Comparison of ENCODE assay signal across 8 mouse cellular contexts in genomic region chr17:28007179-28007811, GRCm38 (mm10).
DNase-seq lines count a peak whose midpoint lies in the region; ATAC-seq and TF ChIP-seq lines count a peak whose summit lies in the region.

No protein-coding gene starts in this region.

- TF ChIP-seq CTCF in left cerebral cortex, adult 2 months (IDR thresholded peaks at IDR 0.05): no peak
- TF ChIP-seq CTCF in heart, postnatal 0 days (IDR thresholded peaks at IDR 0.05; ENCODE audit: low read depth): no peak

- no peaks in the 10 kb centered on the region for H3K9me3 ChIP-seq in forebrain, embryonic 10.5 days
- H3K9me3 ChIP-seq in heart, postnatal 0 days (replicated peaks; ENCODE audit: control insufficient read depth, low read length): no peaks in the 10 kb centered on the region

- H3K4me1 ChIP-seq in forebrain, embryonic 10.5 days: peaks cover 52% of the 10 kb centered on the region
- peaks cover 41% of the 10 kb centered on the region for H3K4me1 ChIP-seq in heart, postnatal 0 days (ENCODE audit: control insufficient read depth, insufficient read depth)

- TF ChIP-seq EP300 in heart, postnatal 0 days (IDR thresholded peaks at IDR 0.05; ENCODE audit: low read depth): peak; percentile 26; the same call in 1 of the 2 replicates

- DNase-seq in left cerebral cortex, adult 2 months (ENCODE audit: extremely low spot score in 1 of 2, low spot score in 2 of 2): no peak
- DNase-seq in left cerebral cortex, adult 11 months (ENCODE audit: low spot score): no peak
- DNase-seq in forebrain, embryonic 10.5 days (ENCODE audit: extremely low spot score, low spot score): peak; percentile 55
- peak; percentile 89 for DNase-seq in heart, postnatal 0 days (ENCODE audit: low spot score)
- peak; percentile 82 for DNase-seq in kidney, postnatal 10 days
- peak; percentile 76 to 85 for DNase-seq in lung, postnatal 4 days
- peak; percentile 50 for DNase-seq in splenic B cell, adult 2 months (ENCODE audit: low read depth, low spot score)
- DNase-seq in cerebellum, adult 9-11 months: no peak

- peak overlapping the region; percentile 74 for H3K27ac ChIP-seq in left cerebral cortex, adult 2 months
- peak overlapping the region; percentile 72 for H3K27ac ChIP-seq in forebrain, embryonic 10.5 days
- H3K27ac ChIP-seq in heart, postnatal 0 days (ENCODE audit: low read depth): peak overlapping the region; percentile 96

- peak overlapping the region; percentile 80 for H3K4me2 ChIP-seq in heart, postnatal 0 days (ENCODE audit: low read depth, low read length)

- ATAC-seq in heart, postnatal 0 days (ENCODE audit: insufficient read depth, low read depth): peak; percentile 85

- peaks cover 42% of the 10 kb centered on the region for H3K36me3 ChIP-seq in forebrain, embryonic 10.5 days (replicated peaks)
- no peaks in the 10 kb centered on the region; the same call in 1 of the 2 replicates for H3K36me3 ChIP-seq in heart, postnatal 0 days (replicated peaks; ENCODE audit: control insufficient read depth, insufficient read depth, low read length)
- H3K36me3 ChIP-seq in splenic B cell, adult 2 months (ENCODE audit: control insufficient read depth, insufficient read depth, low read length, poor library complexity, severe bottlenecking): no peaks in the 10 kb centered on the region

- 0 out of 2 replicates have a peak, but pooled peaks cover 10% of the 10 kb centered on the region for H3K27me3 ChIP-seq in forebrain, embryonic 10.5 days (ENCODE audit: poor library complexity, severe bottlenecking)
- H3K27me3 ChIP-seq in heart, postnatal 0 days (ENCODE audit: control insufficient read depth, insufficient read depth, low read length): no peaks in the 10 kb centered on the region
- H3K27me3 ChIP-seq in splenic B cell, adult 2 months (ENCODE audit: control insufficient read depth, insufficient read depth, low read length, poor library complexity, severe bottlenecking): no peaks in the 10 kb centered on the region

- WGBS in forebrain, embryonic 10.5 days: 26% methylated on average over 29 of the region's 29 CpGs
- WGBS in heart, postnatal 0 days: 6% methylated on average over 29 of the region's 29 CpGs

- peak overlapping the region; percentile 40 for H3K4me3 ChIP-seq in left cerebral cortex, adult 2 months
- H3K4me3 ChIP-seq in forebrain, embryonic 10.5 days: peak overlapping the region; percentile 21
- peak overlapping the region; percentile 52 for H3K4me3 ChIP-seq in heart, postnatal 0 days (ENCODE audit: low read depth, low read length)

- H3K9ac ChIP-seq in heart, postnatal 0 days (replicated peaks; ENCODE audit: low read depth, low read length): peak overlapping the region; percentile 75

- intact Hi-C loops in left cerebral cortex, adult 2 months (cut with DNase I): loop anchor here (5.0 kb wide), 1 partner anchor 35 kb away; no protein-coding TSS in a partner anchor

Comparison
In these comparisons a context has a peak if more than half of its experiments do, and no peak if none do; other contexts are left out.
1. DNase-seq: peak in forebrain, embryonic 10.5 days (single experiment), heart, postnatal 0 days (single experiment), kidney, postnatal 10 days (single experiment), lung, postnatal 4 days (2 of 2) and splenic B cell, adult 2 months (single experiment); none in left cerebral cortex, adult 2 months (0 of 2), left cerebral cortex, adult 11 months (single experiment) and cerebellum, adult 9-11 months (single experiment).
2. Peak in every context shown above with its lines, with median percentiles within 50 percentile points of each other: H3K27ac ChIP-seq and H3K4me3 ChIP-seq.